Mouse (Mus musculus): ENCODE measurements around the gene Khdc1c. TPM values are rescaled to one million over a fixed set of nuclear protein-coding genes. Genes with fewer than 3 reads are reported as not detected.
"Not testable (repeated sequence)": the region's sequence is repeated elsewhere in the genome, so short reads cannot be mapped to it uniquely, and the experiment has no call there.

Khdc1c gene
- polyA plus RNA-seq (2014; fragmentation: Nextera tagmentation; extraction: Ambion mirVana) = not detected in 2 replicates

DNA sequence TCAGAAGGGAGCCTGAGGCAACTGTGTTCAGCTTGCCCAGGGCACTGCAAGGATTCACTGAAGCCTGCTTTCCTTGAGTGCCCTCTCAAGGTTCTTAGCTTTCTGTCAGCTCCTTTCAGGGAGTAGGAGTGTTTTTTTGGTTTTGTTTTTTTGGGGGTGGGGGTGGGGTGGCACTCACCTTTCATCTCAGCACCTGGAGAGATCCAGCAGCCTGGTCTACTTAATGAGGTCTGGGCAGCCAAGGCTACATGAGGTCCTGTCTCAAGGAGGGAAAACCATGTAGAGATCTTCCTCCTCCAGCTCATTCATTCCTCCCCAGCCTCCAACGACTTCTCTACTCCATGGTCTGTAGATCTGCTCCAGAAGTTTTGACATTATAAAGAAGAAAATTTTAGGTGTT lies at the start of gene Khdc1c:
Gene Khdc1c (plus strand): TSS at position 301 of the 400 bp plus-strand sequence.
- H3K4me1 ChIP-seq (ENCODE audit: control insufficient read depth, insufficient read depth, low read length); H3K9ac ChIP-seq (replicated peaks; ENCODE audit: low read depth, low read length); H3K4me2 ChIP-seq (ENCODE audit: low read depth, low read length); H3K27me3 ChIP-seq (ENCODE audit: control insufficient read depth, insufficient read depth, low read length); H3K36me3 ChIP-seq (ENCODE audit: control insufficient read depth, insufficient read depth, low read length); H3K27ac ChIP-seq (ENCODE audit: low read depth, low read length); H3K4me3 ChIP-seq (ENCODE audit: low read depth, low read length); H3K9me3 ChIP-seq (ENCODE audit: control insufficient read depth, low read length); ATAC-seq (ENCODE audit: low read depth): not testable (repeated sequence)
- WGBS = 64% methylated on average over 1 of the region's 1 CpGs

DNA sequence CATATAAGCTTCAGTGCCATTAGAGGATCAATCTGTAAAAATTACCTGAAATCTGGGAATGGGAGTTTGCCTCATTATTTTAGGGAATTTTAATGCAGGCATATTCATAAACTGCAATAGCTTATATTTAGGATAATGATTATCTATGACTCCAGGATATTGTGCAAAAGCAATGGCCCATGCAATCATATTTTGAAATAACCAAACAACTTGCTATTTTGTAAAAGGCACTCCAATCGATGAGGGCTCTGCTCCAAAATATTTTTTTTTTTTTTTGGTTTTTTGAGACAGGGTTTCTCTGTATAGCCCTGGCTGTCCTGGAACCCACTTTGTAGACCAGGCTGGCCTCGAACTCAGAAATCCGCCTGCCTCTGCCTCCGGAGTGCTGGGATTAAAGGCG lies 47.9 kb upstream of the Khdc1c start:
- H3K4me1 ChIP-seq (ENCODE audit: control insufficient read depth, insufficient read depth, low read length); ATAC-seq (ENCODE audit: low read depth): not testable (repeated sequence)
- WGBS = 94% methylated on average over 5 of the region's 5 CpGs

DNA sequence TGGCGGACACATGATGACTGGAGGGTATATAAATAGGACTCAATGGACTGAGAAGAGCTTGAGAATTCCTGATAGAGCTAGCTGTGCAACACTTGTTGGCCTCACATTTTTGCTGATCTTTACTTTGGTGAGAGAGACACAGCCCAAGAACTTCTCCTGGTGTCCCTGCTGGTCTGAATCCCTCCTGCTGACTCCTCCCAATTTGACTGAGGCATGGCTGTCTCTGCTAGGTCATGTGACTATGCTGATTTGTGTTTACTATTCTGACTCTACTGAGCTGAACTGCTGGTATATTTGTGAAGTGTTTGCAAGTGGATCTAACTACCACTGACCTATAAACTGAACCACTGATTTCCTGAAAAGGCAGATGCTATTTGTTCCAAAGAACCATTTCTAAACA lies 46.5 kb upstream of the Khdc1c start:
- ATAC-seq (ENCODE audit: low read depth) = no peak
- H3K4me2 ChIP-seq (ENCODE audit: low read depth, low read length) = no peak overlapping the region
- H3K9ac ChIP-seq (replicated peaks; ENCODE audit: low read depth, low read length) = no peak overlapping the region
- no peaks in the 10 kb centered on the region for H3K4me1 ChIP-seq (ENCODE audit: control insufficient read depth, insufficient read depth, low read length)
- 93% methylated on average over 1 of the region's 1 CpGs for WGBS
- no peak overlapping the region for H3K27ac ChIP-seq (ENCODE audit: low read depth, low read length)
- no peaks in the 10 kb centered on the region for H3K9me3 ChIP-seq (ENCODE audit: control insufficient read depth, low read length)
- no peak overlapping the region for H3K4me3 ChIP-seq (ENCODE audit: low read depth, low read length)
- H3K27me3 ChIP-seq (ENCODE audit: control insufficient read depth, insufficient read depth, low read length) = no peaks in the 10 kb centered on the region
- H3K36me3 ChIP-seq (ENCODE audit: control insufficient read depth, insufficient read depth, low read length) = no peaks in the 10 kb centered on the region

More for the DNA sequence above, 47.9 kb upstream of the Khdc1c start:
- not testable (repeated sequence) for H3K4me2 ChIP-seq (ENCODE audit: low read depth, low read length); H3K27ac ChIP-seq (ENCODE audit: low read depth, low read length); H3K27me3 ChIP-seq (ENCODE audit: control insufficient read depth, insufficient read depth, low read length); H3K9ac ChIP-seq (replicated peaks; ENCODE audit: low read depth, low read length); H3K36me3 ChIP-seq (ENCODE audit: control insufficient read depth, insufficient read depth, low read length); H3K4me3 ChIP-seq (ENCODE audit: low read depth, low read length); H3K9me3 ChIP-seq (ENCODE audit: control insufficient read depth, low read length)

DNA sequence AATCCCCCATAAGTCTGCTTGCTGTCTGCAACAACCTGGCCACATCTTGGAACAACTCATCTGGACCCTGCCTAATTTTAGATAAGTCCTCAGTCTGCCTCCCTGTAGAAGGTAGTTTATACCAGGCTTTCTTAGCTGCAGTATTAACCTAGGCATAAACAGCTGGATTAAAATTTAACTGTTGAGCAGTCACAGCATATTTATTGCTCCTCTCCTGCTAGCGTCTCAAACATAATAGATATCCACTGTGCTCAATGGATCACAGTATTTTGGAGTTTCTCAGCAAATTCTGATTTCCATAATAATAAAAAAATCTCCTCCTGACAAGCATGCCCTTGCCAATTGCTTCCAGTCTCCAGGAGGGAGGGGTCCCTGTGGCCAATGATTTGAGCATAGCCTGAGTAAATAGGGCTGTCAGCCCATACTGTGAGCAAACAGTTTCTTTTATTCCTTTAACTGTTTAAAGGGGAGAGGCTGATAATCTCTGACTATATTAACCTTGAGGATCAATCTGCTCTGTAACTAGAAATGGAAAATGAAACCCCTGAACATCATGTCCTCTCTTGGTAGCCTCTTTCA lies 44.0 kb upstream of the Khdc1c start:
- no peak for ATAC-seq (ENCODE audit: low read depth)
- no peak overlapping the region for H3K4me2 ChIP-seq (ENCODE audit: low read depth, low read length)
- no peak overlapping the region for H3K27ac ChIP-seq (ENCODE audit: low read depth, low read length)
- no peaks in the 10 kb centered on the region for H3K27me3 ChIP-seq (ENCODE audit: control insufficient read depth, insufficient read depth, low read length)
- 24% methylated on average over 1 of the region's 1 CpGs for WGBS
- H3K9ac ChIP-seq (replicated peaks; ENCODE audit: low read depth, low read length) = no peak overlapping the region
- no peaks in the 10 kb centered on the region for H3K9me3 ChIP-seq (ENCODE audit: control insufficient read depth, low read length)
- H3K4me1 ChIP-seq (ENCODE audit: control insufficient read depth, insufficient read depth, low read length) = no peaks in the 10 kb centered on the region
- no peak overlapping the region for H3K4me3 ChIP-seq (ENCODE audit: low read depth, low read length)
- H3K36me3 ChIP-seq (ENCODE audit: control insufficient read depth, insufficient read depth, low read length) = no peaks in the 10 kb centered on the region

- H3K4me3 ChIP-seq (ENCODE audit: low read depth, low read length) = no peak overlapping the region
- no peaks in the 10 kb centered on the region for H3K9me3 ChIP-seq (ENCODE audit: control insufficient read depth, low read length)
- no peaks in the 10 kb centered on the region for H3K27me3 ChIP-seq (ENCODE audit: control insufficient read depth, insufficient read depth, low read length)
- no peak for ATAC-seq (ENCODE audit: low read depth)
- 90% methylated on average over 1 of the region's 1 CpGs for WGBS
- H3K4me2 ChIP-seq (ENCODE audit: low read depth, low read length) = no peak overlapping the region
- no peaks in the 10 kb centered on the region for H3K4me1 ChIP-seq (ENCODE audit: control insufficient read depth, insufficient read depth, low read length)
- H3K9ac ChIP-seq (replicated peaks; ENCODE audit: low read depth, low read length) = no peak overlapping the region
- no peak overlapping the region for H3K27ac ChIP-seq (ENCODE audit: low read depth, low read length)
- no peaks in the 10 kb centered on the region for H3K36me3 ChIP-seq (ENCODE audit: control insufficient read depth, insufficient read depth, low read length)
Observed at GRCm38 (mm10) chr1:21324633-21325032, 43.5 kb upstream of the Khdc1c start.

DNA sequence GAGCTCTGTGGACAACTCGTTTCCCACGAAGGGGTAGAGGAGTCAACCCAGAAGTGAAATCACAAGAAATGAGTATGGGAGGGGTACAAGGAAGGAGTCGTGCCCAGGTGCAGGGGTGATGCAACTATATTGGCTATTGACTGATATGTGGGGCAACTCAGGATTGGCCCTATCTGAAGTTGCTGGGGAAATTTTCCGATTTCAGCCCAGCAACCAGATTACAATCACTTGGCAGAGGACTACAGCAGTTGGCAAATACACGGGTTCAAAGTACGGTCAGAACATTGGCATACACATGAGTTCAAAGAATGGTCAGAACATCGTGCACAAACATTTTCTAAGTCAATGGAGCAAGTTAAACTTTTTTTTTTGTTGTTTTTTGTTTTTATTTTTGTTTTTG lies 41.4 kb upstream of the Khdc1c start:
- no peak overlapping the region for H3K27ac ChIP-seq (ENCODE audit: low read depth, low read length)
- ATAC-seq (ENCODE audit: low read depth) = no peak
- no peak overlapping the region for H3K4me3 ChIP-seq (ENCODE audit: low read depth, low read length)
- H3K4me2 ChIP-seq (ENCODE audit: low read depth, low read length) = no peak overlapping the region
- no peaks in the 10 kb centered on the region for H3K4me1 ChIP-seq (ENCODE audit: control insufficient read depth, insufficient read depth, low read length)
- H3K9ac ChIP-seq (replicated peaks; ENCODE audit: low read depth, low read length) = no peak overlapping the region
- 97% methylated on average over 7 of the region's 7 CpGs for WGBS
- no peaks in the 10 kb centered on the region for H3K27me3 ChIP-seq (ENCODE audit: control insufficient read depth, insufficient read depth, low read length)
- no peaks in the 10 kb centered on the region for H3K36me3 ChIP-seq (ENCODE audit: control insufficient read depth, insufficient read depth, low read length)
- no peaks in the 10 kb centered on the region for H3K9me3 ChIP-seq (ENCODE audit: control insufficient read depth, low read length)

DNA sequence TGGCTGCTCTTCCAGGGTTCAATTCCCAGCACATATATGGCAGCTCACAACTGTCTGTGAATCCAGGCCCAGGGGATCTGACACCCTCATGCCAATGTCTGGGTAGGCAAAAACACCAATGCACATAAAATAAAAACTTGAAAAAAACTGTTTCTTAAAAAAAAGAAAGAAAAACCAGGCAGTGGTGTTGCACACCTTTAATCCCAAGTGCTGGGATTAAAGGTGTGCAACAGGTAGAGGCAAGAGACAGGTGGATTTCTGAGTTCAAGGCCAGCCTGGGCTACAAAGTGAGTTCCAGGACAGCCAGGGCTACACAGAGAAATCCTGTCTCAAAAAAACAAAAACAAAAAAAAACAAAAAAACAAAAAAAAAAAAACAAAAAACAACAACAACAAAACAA lies 37.0 kb upstream of the Khdc1c start:
- H3K4me3 ChIP-seq (ENCODE audit: low read depth, low read length); H3K36me3 ChIP-seq (ENCODE audit: control insufficient read depth, insufficient read depth, low read length); H3K27me3 ChIP-seq (ENCODE audit: control insufficient read depth, insufficient read depth, low read length); H3K4me2 ChIP-seq (ENCODE audit: low read depth, low read length); H3K27ac ChIP-seq (ENCODE audit: low read depth, low read length); H3K4me1 ChIP-seq (ENCODE audit: control insufficient read depth, insufficient read depth, low read length); H3K9me3 ChIP-seq (ENCODE audit: control insufficient read depth, low read length); ATAC-seq (ENCODE audit: low read depth); H3K9ac ChIP-seq (replicated peaks; ENCODE audit: low read depth, low read length): not testable (repeated sequence)

GRCm38 (mm10) chr1:21333222-21333973 lies 34.7 kb upstream of the Khdc1c start:
- WGBS = 87% methylated on average over 16 of the region's 16 CpGs
- no peaks in the 10 kb centered on the region for H3K9me3 ChIP-seq (ENCODE audit: control insufficient read depth, low read length)

DNA sequence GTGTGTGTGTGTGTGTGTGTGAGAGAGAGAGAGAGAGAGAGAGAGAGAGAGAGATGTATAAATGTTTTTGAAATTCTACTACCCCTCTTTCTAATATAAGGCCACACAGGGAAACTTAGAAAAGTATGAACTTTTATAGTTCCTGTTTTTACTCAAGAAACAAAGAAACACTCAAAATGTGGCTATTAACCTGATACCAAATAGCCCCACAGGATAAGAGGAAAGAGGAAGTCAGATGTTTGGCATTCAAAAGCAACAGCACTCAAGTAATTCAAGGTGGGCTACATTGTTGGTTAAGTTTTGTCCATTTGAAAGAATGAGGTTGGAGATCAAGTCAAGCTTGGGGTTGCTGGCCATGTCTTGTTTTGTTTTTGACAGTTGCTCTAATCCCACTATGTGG lies 32.3 kb upstream of the Khdc1c start:
- Histone ChIP-seq H3K9ac (replicated peaks; ENCODE audit: low read depth, low read length) (no peak overlapping the region), H3K27me3 (ENCODE audit: control insufficient read depth, insufficient read depth, low read length) (no peaks in the 10 kb centered on the region), H3K4me2 (ENCODE audit: low read depth, low read length) (no peak overlapping the region), H3K4me3 (ENCODE audit: low read depth, low read length) (no peak overlapping the region), H3K4me1 (ENCODE audit: control insufficient read depth, insufficient read depth, low read length) (no peaks in the 10 kb centered on the region), H3K9me3 (ENCODE audit: control insufficient read depth, low read length) (no peaks in the 10 kb centered on the region), H3K36me3 (ENCODE audit: control insufficient read depth, insufficient read depth, low read length) (no peaks in the 10 kb centered on the region), H3K27ac (ENCODE audit: low read depth, low read length) (no peak overlapping the region)
- ATAC-seq (ENCODE audit: low read depth) = no peak

More at GRCm38 (mm10) chr1:21333222-21333973, 34.7 kb upstream of the Khdc1c start:
- H3K4me3 ChIP-seq (ENCODE audit: low read depth, low read length) = no peak overlapping the region
- H3K4me2 ChIP-seq (ENCODE audit: low read depth, low read length) = no peak overlapping the region
- H3K27ac ChIP-seq (ENCODE audit: low read depth, low read length) = no peak overlapping the region
- ATAC-seq (ENCODE audit: low read depth) = no peak
- no peaks in the 10 kb centered on the region for H3K4me1 ChIP-seq (ENCODE audit: control insufficient read depth, insufficient read depth, low read length)
- no peaks in the 10 kb centered on the region for H3K36me3 ChIP-seq (ENCODE audit: control insufficient read depth, insufficient read depth, low read length)
- H3K27me3 ChIP-seq (ENCODE audit: control insufficient read depth, insufficient read depth, low read length) = no peaks in the 10 kb centered on the region
- no peak overlapping the region for H3K9ac ChIP-seq (replicated peaks; ENCODE audit: low read depth, low read length)

All from neural tube, embryonic 14.5 days (tissue).